Mouse (Mus musculus) layer of hippocampus, adult 2 months (tissue): ENCODE measurements around the gene Usp3. TPM values are rescaled to one million over a fixed set of nuclear protein-coding genes. Genes with fewer than 3 reads are reported as not detected.
A peak's percentile ranks its signal among the peaks of the same experiment; 100 is the strongest.

Experiments
- DNase-seq, 2 experiments: peaks; one replicate each; pipeline ENCODE4 v3.0.0; 2022; ENCODE audit warnings: low spot score in 2 of 2
- H3K27ac ChIP-seq: fragments of 200-600 bp; 2 replicates; pipeline ENCODE4 v1.8.1; 2022
- H3K4me3 ChIP-seq: fragments of 200-600 bp; 2 replicates; pipeline ENCODE4 v1.8.1; 2022; ENCODE audit warnings: mild to moderate bottlenecking
- CTCF ChIP-seq: fragments of 200-600 bp; conservative IDR thresholded peaks from 2 replicates; pipeline ENCODE4 v1.8.1; 2022; ENCODE audit warnings: antibody characterized with exemption, mild to moderate bottlenecking, moderate library complexity
- total RNA-seq, 2 experiments: library from RNA; stranded (reverse); gene quantifications; 2 replicates each; pipeline ENCODE4 v1.2.3; 2021

The Usp3 gene
- total RNA-seq, 2 experiments from 2014 or later = 41.8 to 45.5 TPM

GRCm38 (mm10) chr9:66615141-66615540 is 22.2 kb upstream of the Usp3 start:
- Histone ChIP-seq H3K4me3 (no peak overlapping the region), H3K27ac (no peak overlapping the region)
- no peak for DNase-seq
- no peak for TF ChIP-seq CTCF

- no peak for TF ChIP-seq CTCF
- no peak for DNase-seq
- Histone ChIP-seq H3K27ac (no peak overlapping the region), H3K4me3 (no peak overlapping the region)
Observed at GRCm38 (mm10) chr9:66614547-66614946, 21.6 kb upstream of the Usp3 start.

GRCm38 (mm10) chr9:66613667-66614066 is 20.7 kb upstream of the Usp3 start:
- no peak for TF ChIP-seq CTCF
- DNase-seq = no peak
- Histone ChIP-seq H3K27ac (no peak overlapping the region), H3K4me3 (no peak overlapping the region)

GRCm38 (mm10) chr9:66611478-66612093 is 18.6 kb upstream of the Usp3 start:
- Histone ChIP-seq H3K27ac (peak overlapping the region; percentile 75), H3K4me3 (peak overlapping the region; percentile 43)
- DNase-seq = peak; percentile 89 to 92
- peak; percentile 100 for TF ChIP-seq CTCF

GRCm38 (mm10) chr9:66608817-66609345 is 15.9 kb upstream of the Usp3 start:
- Histone ChIP-seq H3K27ac (no peak overlapping the region), H3K4me3 (no peak overlapping the region)
- no peak for TF ChIP-seq CTCF
- no peak for DNase-seq

GRCm38 (mm10) chr9:66606851-66607250 is 13.9 kb upstream of the Usp3 start:
- H3K27ac ChIP-seq = no peak overlapping the region
- no peak for DNase-seq
- no peak for TF ChIP-seq CTCF
- no peak overlapping the region for H3K4me3 ChIP-seq

- TF ChIP-seq CTCF = no peak
- Histone ChIP-seq H3K4me3 (no peak overlapping the region), H3K27ac (no peak overlapping the region)
Observed at GRCm38 (mm10) chr9:66605876-66606750, 13.2 kb upstream of the Usp3 start.

GRCm38 (mm10) chr9:66604349-66605206 is 11.6 kb upstream of the Usp3 start:
- TF ChIP-seq CTCF = no peak
- Histone ChIP-seq H3K4me3 (no peak overlapping the region), H3K27ac (no peak overlapping the region)
- DNase-seq = no peak

More at GRCm38 (mm10) chr9:66605876-66606750, 13.2 kb upstream of the Usp3 start:
- DNase-seq = no peak

- no peak for DNase-seq
- H3K27ac ChIP-seq = no peak overlapping the region
- H3K4me3 ChIP-seq = no peak overlapping the region
- TF ChIP-seq CTCF = no peak
Observed at GRCm38 (mm10) chr9:66603907-66604306, 11.0 kb upstream of the Usp3 start.

- no peak for TF ChIP-seq CTCF
- Histone ChIP-seq H3K27ac (no peak overlapping the region), H3K4me3 (no peak overlapping the region)
- no peak for DNase-seq
Observed at GRCm38 (mm10) chr9:66601006-66601405, 8.1 kb upstream of the Usp3 start.

- no peak for TF ChIP-seq CTCF
- H3K27ac ChIP-seq = no peak overlapping the region
- no peak overlapping the region for H3K4me3 ChIP-seq
- no peak for DNase-seq
Observed at GRCm38 (mm10) chr9:66600551-66600950, 7.6 kb upstream of the Usp3 start.

- no peak overlapping the region for H3K4me3 ChIP-seq
Observed at GRCm38 (mm10) chr9:66599577-66599976, 6.6 kb upstream of the Usp3 start.

GRCm38 (mm10) chr9:66598636-66599035 is 5.7 kb upstream of the Usp3 start:
- no peak for DNase-seq

More at GRCm38 (mm10) chr9:66599577-66599976, 6.6 kb upstream of the Usp3 start:
- no peak for TF ChIP-seq CTCF
- no peak overlapping the region for H3K27ac ChIP-seq
- DNase-seq = no peak

More at GRCm38 (mm10) chr9:66598636-66599035, 5.7 kb upstream of the Usp3 start:
- TF ChIP-seq CTCF = no peak
- H3K27ac ChIP-seq = no peak overlapping the region
- no peak overlapping the region for H3K4me3 ChIP-seq
